Mouse (Mus musculus) hindbrain, embryonic 14.5 days (tissue): Measurements from ENCODE around the gene Krtap27-1. TPM values are rescaled to one million over a fixed set of nuclear protein-coding genes. Genes with fewer than 3 reads are reported as not detected.

ENCODE experiments used
- ATAC-seq: fragments of 200-750 bp; cut with Nextera tagmentation; 2 replicates; pipeline ENCODE4 v1.8.0; 2017; ENCODE audit warnings: moderate number of reproducible peaks, mild to moderate bottlenecking, moderate TSS enrichment, moderate library complexity; ENCODE audit not compliant: low FRiP score
- DNase-seq: peaks from one replicate; pipeline ENCODE4 v3.0.0-alpha.2; 2015; ENCODE audit warnings: low spot score
- H3K27ac ChIP-seq: fragments of 300-500 bp; sonication (generic); 2 replicates; pipeline ENCODE4 v1.5.1; 2014; ENCODE audit warnings: mild to moderate bottlenecking, moderate library complexity
- H3K27me3 ChIP-seq: fragments of 300-500 bp; sonication (generic); 2 replicates; pipeline ENCODE4 v1.6.1; 2014; ENCODE audit warnings: mild to moderate bottlenecking, low read length, mixed read lengths; ENCODE audit not compliant: control insufficient read depth, insufficient read depth
- H3K36me3 ChIP-seq: fragments of 300-500 bp; sonication (generic); replicated peaks from 2 replicates; pipeline ENCODE4 v1.6.1; 2014; ENCODE audit not compliant: control insufficient read depth, insufficient read depth
- H3K4me1 ChIP-seq: fragments of 300-500 bp; sonication (generic); replicated peaks from 2 replicates; pipeline ENCODE4 v1.6.1; 2014; ENCODE audit warnings: antibody characterized with exemption, low read length, mixed read lengths; ENCODE audit not compliant: control insufficient read depth, insufficient read depth
- H3K4me2 ChIP-seq: fragments of 300-500 bp; sonication (generic); replicated peaks from 2 replicates; pipeline ENCODE4 v1.6.1; 2014; ENCODE audit warnings: mild to moderate bottlenecking, moderate library complexity
- H3K4me3 ChIP-seq: fragments of 300-500 bp; sonication (generic); replicated peaks from 2 replicates; pipeline ENCODE4 v1.5.1; 2014; ENCODE audit warnings: mild to moderate bottlenecking, low read length
- H3K9ac ChIP-seq: fragments of 300-500 bp; sonication (generic); 2 replicates; pipeline ENCODE4 v1.6.1; 2014
- H3K9me3 ChIP-seq: fragments of 300-500 bp; sonication (generic); 2 replicates; pipeline ENCODE4 v1.6.1; 2016; ENCODE audit warnings: low read length; ENCODE audit not compliant: control insufficient read depth
- WGBS: fragments of 180-500 bp; shearing (Covaris S2); extraction: QIAGEN DNeasy Blood & Tissue Kit; methylation state at CpG from one replicate; pipeline ENCODE4 v1.1.7; 2014; 5-methylcytosine and 5-hydroxymethylcytosine counted together
- polyA plus RNA-seq: library from polyadenylated mRNA; unstranded; fragments of >200 nt; fragmentation: Nextera tagmentation; extraction: Ambion mirVana; gene quantifications from 2 replicates; pipeline ENCODE4 v1.2.1, GENCODE M21; 2014

The Krtap27-1 gene
- not detected in 2 replicates for polyA plus RNA-seq

- no peak for ATAC-seq
- 94% methylated on average over 4 of the region's 4 CpGs for WGBS
- Histone ChIP-seq H3K9me3 (no peaks in the 10 kb centered on the region), H3K9ac (no peak within 1 kb of the TSS), H3K4me3 (no peak within 1 kb of the TSS), H3K36me3 (no peaks in the 10 kb centered on the region), H3K4me2 (no peak within 1 kb of the TSS), H3K4me1 (no peaks in the 10 kb centered on the region), H3K27me3 (no peaks in the 10 kb centered on the region), H3K27ac (no peak within 1 kb of the TSS)
- DNase-seq, result no peak
Observed at GRCm38 (mm10) chr16:88671571-88671970, at the start of gene Krtap27-1. Krtap27-1 (minus strand) TSS chr16:88671671.

GRCm38 (mm10) chr16:88720031-88720430 is 48.6 kb upstream of the Krtap27-1 start:
- no peaks in the 10 kb centered on the region for H3K9me3 ChIP-seq
- H3K36me3 ChIP-seq, result no peaks in the 10 kb centered on the region
- no peak overlapping the region for H3K4me3 ChIP-seq
- no peak for DNase-seq
- H3K4me1 ChIP-seq, result no peaks in the 10 kb centered on the region
- H3K27me3 ChIP-seq, result no peaks in the 10 kb centered on the region
- no peak for ATAC-seq
- H3K9ac ChIP-seq, result no peak overlapping the region
- 9% methylated on average over 1 of the region's 1 CpGs for WGBS
- no peak overlapping the region for H3K27ac ChIP-seq
- no peak overlapping the region for H3K4me2 ChIP-seq

DNA sequence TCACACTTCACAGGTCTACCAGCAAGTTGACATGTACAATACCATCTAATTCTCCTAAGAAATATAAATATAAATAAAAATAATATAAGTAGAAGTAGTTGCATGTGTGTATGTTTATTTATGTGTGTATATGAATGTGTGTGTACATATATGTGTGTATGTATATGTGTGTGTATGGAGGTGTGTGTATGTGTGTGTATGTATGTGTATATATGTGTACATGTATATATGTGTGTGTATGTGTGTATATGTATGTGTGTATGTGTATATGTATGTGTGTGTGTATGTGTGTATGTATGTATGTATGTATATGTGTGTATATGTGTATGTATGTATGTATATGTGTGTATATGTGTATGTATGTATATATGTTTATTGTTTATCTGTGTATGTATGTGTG is 45.1 kb upstream of the Krtap27-1 start:
- no peaks in the 10 kb centered on the region for H3K36me3 ChIP-seq
- DNase-seq (no peak), ATAC-seq (no peak)
- no peak overlapping the region for H3K4me3 ChIP-seq
- no peaks in the 10 kb centered on the region for H3K27me3 ChIP-seq
- H3K9me3 ChIP-seq, result no peaks in the 10 kb centered on the region
- no peak overlapping the region for H3K4me2 ChIP-seq
- no peak overlapping the region for H3K9ac ChIP-seq
- no peak overlapping the region for H3K27ac ChIP-seq
- H3K4me1 ChIP-seq, result no peaks in the 10 kb centered on the region

DNA sequence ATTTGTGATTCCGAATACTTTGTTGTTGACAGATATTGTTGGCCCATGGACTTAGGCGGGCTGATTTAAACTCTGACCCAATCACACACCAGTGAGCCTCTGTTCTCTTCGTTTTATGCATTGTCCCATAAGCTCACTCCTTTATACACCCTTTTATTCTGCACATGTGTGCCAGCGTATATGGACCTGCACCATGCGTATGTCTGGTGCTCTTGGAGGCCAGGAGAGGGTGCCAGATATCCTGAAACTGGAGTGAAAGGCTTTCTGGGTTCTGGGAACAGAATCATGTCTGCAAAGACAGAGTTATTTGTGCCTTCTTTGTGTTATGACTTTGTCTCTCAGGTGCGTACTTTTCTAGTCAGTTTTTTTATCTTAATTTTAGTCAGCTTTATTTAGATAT is 39.8 kb upstream of the Krtap27-1 start:
- DNase-seq (no peak), ATAC-seq (no peak)
- Histone ChIP-seq H3K4me3 (no peak overlapping the region), H3K27ac (no peak overlapping the region), H3K4me1 (no peaks in the 10 kb centered on the region), H3K36me3 (no peaks in the 10 kb centered on the region), H3K9me3 (no peaks in the 10 kb centered on the region), H3K4me2 (no peak overlapping the region), H3K9ac (no peak overlapping the region), H3K27me3 (no peaks in the 10 kb centered on the region)
- WGBS, result 79% methylated on average over 6 of the region's 6 CpGs

DNA sequence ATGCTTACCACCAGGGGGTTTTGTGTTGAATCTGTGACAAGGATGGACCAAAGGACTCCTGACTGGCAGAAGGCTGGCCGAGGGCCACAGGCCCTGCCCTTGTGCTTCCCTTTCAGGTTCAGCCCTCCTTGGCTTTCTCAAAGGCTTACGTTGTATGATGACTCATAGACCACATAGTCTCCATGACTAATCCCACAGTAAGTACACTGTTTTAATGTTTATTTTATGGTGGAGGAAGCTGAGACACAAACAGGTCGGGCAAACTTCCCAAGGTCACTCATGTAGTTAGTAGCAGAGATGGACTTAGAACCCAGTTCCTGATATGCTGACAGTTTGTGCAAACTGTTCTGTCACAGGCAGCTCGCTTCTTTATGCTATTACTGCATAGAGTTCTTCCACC is 39.3 kb upstream of the Krtap27-1 start:
- ATAC-seq, result no peak
- Histone ChIP-seq H3K4me1 (no peaks in the 10 kb centered on the region), H3K9ac (no peak overlapping the region), H3K4me3 (no peak overlapping the region), H3K9me3 (no peaks in the 10 kb centered on the region), H3K4me2 (no peak overlapping the region), H3K27ac (no peak overlapping the region), H3K36me3 (no peaks in the 10 kb centered on the region), H3K27me3 (no peaks in the 10 kb centered on the region)
- DNase-seq, result no peak
- WGBS, result 79% methylated on average over 4 of the region's 4 CpGs

DNA sequence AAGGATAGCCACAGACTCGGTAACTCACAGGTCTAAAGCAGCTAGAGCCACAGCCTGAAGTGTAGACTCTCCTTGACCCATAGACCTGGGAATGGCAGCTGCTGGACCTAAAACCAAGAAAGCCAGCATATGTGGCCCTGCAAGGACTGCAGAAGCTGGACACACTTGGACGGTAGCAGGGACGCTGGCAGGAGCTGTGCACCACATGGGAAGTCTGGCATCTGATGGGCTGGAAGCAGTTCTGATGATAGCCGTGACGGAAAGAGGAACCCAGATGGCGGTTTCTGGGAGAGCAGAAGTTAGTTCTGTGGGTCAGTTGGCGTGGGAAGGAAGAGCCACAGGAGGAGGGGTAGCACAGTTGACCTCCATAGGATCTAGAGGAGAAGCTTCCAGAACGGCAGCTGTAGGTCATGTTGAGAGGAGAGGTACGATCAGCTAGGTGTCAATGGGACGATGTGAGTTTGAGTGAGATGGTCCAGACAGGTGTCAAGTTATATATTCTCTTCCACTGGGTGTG is 36.1 kb upstream of the Krtap27-1 start, which contains the start of gene 2310061N02Rik:
2310061N02Rik (minus strand) TSS at position 467 of the 517 bp plus-strand sequence.
- Histone ChIP-seq H3K36me3 (no peaks in the 10 kb centered on the region), H3K9me3 (no peaks in the 10 kb centered on the region), H3K4me3 (no peak within 1 kb of the TSS), H3K27me3 (no peaks in the 10 kb centered on the region), H3K9ac (no peak within 1 kb of the TSS), H3K27ac (no peak within 1 kb of the TSS), H3K4me2 (no peak within 1 kb of the TSS), H3K4me1 (no peaks in the 10 kb centered on the region)
- no peak for ATAC-seq
- DNase-seq, result no peak
- 88% methylated on average over 10 of the region's 10 CpGs for WGBS

DNA sequence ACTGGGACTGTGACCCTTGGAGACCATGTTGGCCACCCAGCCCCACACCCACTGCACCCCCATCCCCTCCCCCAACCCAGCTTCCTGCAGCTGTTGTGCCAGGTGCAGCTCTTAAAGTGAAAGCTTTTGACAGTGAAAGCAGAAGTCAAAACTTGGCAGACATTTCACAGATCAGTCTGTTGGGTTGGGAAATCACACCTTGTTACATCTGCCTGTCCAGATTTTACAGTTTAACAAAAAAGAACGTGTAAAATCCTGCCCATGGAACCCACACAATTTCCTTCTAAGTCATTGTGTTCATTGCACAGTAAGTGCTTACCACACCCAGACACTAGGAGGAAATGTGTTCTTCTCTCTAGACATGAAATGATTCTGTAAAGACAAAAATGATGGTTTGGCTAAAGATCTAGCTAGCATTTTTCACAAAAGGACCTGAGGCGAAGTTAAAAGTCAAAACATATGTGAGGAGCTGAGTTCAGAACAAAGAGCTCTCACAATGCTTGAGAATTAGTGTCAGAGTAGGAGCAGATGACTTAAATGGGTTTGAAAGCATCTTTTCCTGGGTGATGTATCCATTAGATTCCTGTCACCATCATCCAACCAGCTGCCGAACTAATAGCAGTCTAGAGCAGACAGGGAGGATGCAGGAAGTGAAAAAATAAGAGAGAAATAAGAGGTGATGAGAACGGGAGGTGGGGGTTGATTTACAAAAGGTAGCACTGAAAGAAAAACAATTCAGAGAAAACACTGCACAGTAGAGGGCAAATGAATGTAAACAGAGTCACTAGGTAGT is 29.8 kb upstream of the Krtap27-1 start:
- H3K27me3 ChIP-seq, result no peaks in the 10 kb centered on the region
- DNase-seq, result no peak

DNA sequence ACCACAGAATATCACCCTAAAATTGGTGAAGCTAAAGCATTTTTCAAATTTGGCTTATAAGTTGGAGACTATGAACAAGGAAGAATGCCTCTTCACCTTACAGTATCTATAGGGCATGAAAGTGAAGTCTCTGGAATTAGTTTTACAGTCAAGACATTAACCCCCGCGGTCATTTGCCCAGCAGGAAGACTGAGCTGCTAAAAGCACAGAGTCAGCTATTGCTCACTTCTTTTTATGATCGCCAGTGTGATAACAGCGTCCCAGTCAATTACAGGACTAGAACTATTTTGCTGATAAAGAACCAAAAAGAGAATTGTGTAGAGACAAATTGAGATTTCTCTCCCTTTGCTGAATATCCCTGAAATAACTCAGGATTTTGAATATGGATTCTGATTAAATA is 24.8 kb upstream of the Krtap27-1 start:
- Histone ChIP-seq H3K27ac (no peak overlapping the region), H3K4me2 (no peak overlapping the region), H3K9ac (no peak overlapping the region), H3K36me3 (no peaks in the 10 kb centered on the region), H3K27me3 (no peaks in the 10 kb centered on the region), H3K9me3 (no peaks in the 10 kb centered on the region), H3K4me3 (no peak overlapping the region), H3K4me1 (no peaks in the 10 kb centered on the region)
- WGBS, result 80% methylated on average over 4 of the region's 4 CpGs
- ATAC-seq (no peak), DNase-seq (no peak)

More for the DNA sequence above, 29.8 kb upstream of the Krtap27-1 start:
- Histone ChIP-seq H3K36me3 (no peaks in the 10 kb centered on the region), H3K4me1 (no peaks in the 10 kb centered on the region), H3K27ac (no peak overlapping the region), H3K9me3 (no peaks in the 10 kb centered on the region), H3K9ac (no peak overlapping the region), H3K4me3 (no peak overlapping the region), H3K4me2 (no peak overlapping the region)
- ATAC-seq, result no peak
- WGBS, result 59% methylated on average over 4 of the region's 4 CpGs

DNA sequence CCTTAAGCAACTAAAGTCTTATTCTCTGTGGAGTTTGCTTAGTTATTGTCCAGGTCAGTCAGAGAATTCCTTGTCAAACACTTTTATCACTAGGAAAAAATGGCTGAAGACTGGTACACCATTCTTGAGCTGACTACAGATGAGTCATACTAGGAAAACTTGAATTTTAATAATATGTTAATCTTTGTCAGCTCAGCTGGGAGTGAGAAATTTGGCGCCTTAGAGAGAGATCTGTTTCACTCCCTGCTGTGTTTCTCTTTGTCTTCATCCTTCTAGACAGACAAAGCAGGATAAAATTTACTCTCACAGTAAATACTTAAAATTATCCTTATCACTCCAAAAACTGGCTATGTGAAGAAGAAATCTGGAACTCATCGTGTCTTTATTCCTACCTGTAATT is 9.8 kb upstream of the Krtap27-1 start:
- WGBS, result 36% methylated on average over 2 of the region's 2 CpGs
- Histone ChIP-seq H3K4me1 (no peaks in the 10 kb centered on the region), H3K9me3 (no peaks in the 10 kb centered on the region), H3K27ac (no peak overlapping the region), H3K4me2 (no peak overlapping the region), H3K9ac (no peak overlapping the region), H3K4me3 (no peak overlapping the region), H3K27me3 (no peaks in the 10 kb centered on the region), H3K36me3 (no peaks in the 10 kb centered on the region)
- ATAC-seq (peak; percentile 8; the same call in 1 of the 2 replicates), DNase-seq (no peak)
